Mouse (Mus musculus): ENCODE measurements at regions not wholly inside any gene's neighbourhood (a gene's known extent, or its start where the extent isn't known, plus 50 kb on each side); places are given as distances from the start of the nearest gene placed in this dataset.

GRCm38 (mm10) chr9:118266298-118266697 lies 116.3 kb upstream of the Cmc1 start:
- peak; percentile 89 for DNase-seq (ENCODE audit: low read depth)
- TF ChIP-seq POLR2A (IDR thresholded peaks at IDR 0.05; ENCODE audit: borderline replicate concordance, extremely low read depth, insufficient read depth, insufficient read length, poor library complexity, severe bottlenecking) (no peak), CTCF (IDR thresholded peaks at IDR 0.05; ENCODE audit: borderline replicate concordance, extremely low read depth, insufficient read depth, insufficient read length) (no peak)

- TF ChIP-seq POLR2A (IDR thresholded peaks at IDR 0.05; ENCODE audit: borderline replicate concordance, extremely low read depth, insufficient read depth, insufficient read length, poor library complexity, severe bottlenecking), result no peak
- DNase-seq (ENCODE audit: low read depth), result peak; percentile 39
Observed at GRCm38 (mm10) chr9:118271681-118272080, 121.7 kb upstream of the Cmc1 start.

- no peak for TF ChIP-seq POLR2A (IDR thresholded peaks at IDR 0.05; ENCODE audit: borderline replicate concordance, extremely low read depth, insufficient read depth, insufficient read length, poor library complexity, severe bottlenecking)
- no peak for TF ChIP-seq CTCF (IDR thresholded peaks at IDR 0.05; ENCODE audit: borderline replicate concordance, extremely low read depth, insufficient read depth, insufficient read length)
- no peak for DNase-seq (ENCODE audit: low read depth)
Observed at GRCm38 (mm10) chr9:118272713-118273407, 122.9 kb upstream of the Cmc1 start.

GRCm38 (mm10) chr9:118285481-118285880 lies 135.5 kb upstream of the Cmc1 start:
- TF ChIP-seq CTCF (IDR thresholded peaks at IDR 0.05; ENCODE audit: borderline replicate concordance, extremely low read depth, insufficient read depth, insufficient read length) (no peak), POLR2A (IDR thresholded peaks at IDR 0.05; ENCODE audit: borderline replicate concordance, extremely low read depth, insufficient read depth, insufficient read length, poor library complexity, severe bottlenecking) (no peak)
- DNase-seq (ENCODE audit: low read depth), result no peak

- no peak for DNase-seq (ENCODE audit: low read depth)
- TF ChIP-seq CTCF (IDR thresholded peaks at IDR 0.05; ENCODE audit: borderline replicate concordance, extremely low read depth, insufficient read depth, insufficient read length) (no peak), POLR2A (IDR thresholded peaks at IDR 0.05; ENCODE audit: borderline replicate concordance, extremely low read depth, insufficient read depth, insufficient read length, poor library complexity, severe bottlenecking) (no peak)
Observed at GRCm38 (mm10) chr9:118287606-118288005, 137.6 kb upstream of the Cmc1 start.

GRCm38 (mm10) chr9:118292836-118293235 lies 142.9 kb upstream of the Cmc1 start:
- TF ChIP-seq POLR2A (IDR thresholded peaks at IDR 0.05; ENCODE audit: borderline replicate concordance, extremely low read depth, insufficient read depth, insufficient read length, poor library complexity, severe bottlenecking) (no peak), CTCF (IDR thresholded peaks at IDR 0.05; ENCODE audit: borderline replicate concordance, extremely low read depth, insufficient read depth, insufficient read length) (no peak)
- DNase-seq (ENCODE audit: low read depth), result peak; percentile 62

GRCm38 (mm10) chr9:118294011-118294410 lies 144.0 kb upstream of the Cmc1 start:
- TF ChIP-seq POLR2A (IDR thresholded peaks at IDR 0.05; ENCODE audit: borderline replicate concordance, extremely low read depth, insufficient read depth, insufficient read length, poor library complexity, severe bottlenecking) (no peak), CTCF (IDR thresholded peaks at IDR 0.05; ENCODE audit: borderline replicate concordance, extremely low read depth, insufficient read depth, insufficient read length) (no peak)
- no peak for DNase-seq (ENCODE audit: low read depth)

- DNase-seq (ENCODE audit: low read depth), result no peak
- TF ChIP-seq POLR2A (IDR thresholded peaks at IDR 0.05; ENCODE audit: borderline replicate concordance, extremely low read depth, insufficient read depth, insufficient read length, poor library complexity, severe bottlenecking), result no peak
- no peak for TF ChIP-seq CTCF (IDR thresholded peaks at IDR 0.05; ENCODE audit: borderline replicate concordance, extremely low read depth, insufficient read depth, insufficient read length)
Observed at GRCm38 (mm10) chr9:118302785-118303384, 152.9 kb upstream of the Cmc1 start.

GRCm38 (mm10) chr9:118318357-118319140 lies 159.5 kb upstream of the Eomes start:
- TF ChIP-seq POLR2A (IDR thresholded peaks at IDR 0.05; ENCODE audit: borderline replicate concordance, extremely low read depth, insufficient read depth, insufficient read length, poor library complexity, severe bottlenecking), result no peak
- no peak for TF ChIP-seq CTCF (IDR thresholded peaks at IDR 0.05; ENCODE audit: borderline replicate concordance, extremely low read depth, insufficient read depth, insufficient read length)
- DNase-seq (ENCODE audit: low read depth), result peak; percentile 96

GRCm38 (mm10) chr9:118323796-118324195 lies 154.2 kb upstream of the Eomes start:
- TF ChIP-seq CTCF (IDR thresholded peaks at IDR 0.05; ENCODE audit: borderline replicate concordance, extremely low read depth, insufficient read depth, insufficient read length) (no peak), POLR2A (IDR thresholded peaks at IDR 0.05; ENCODE audit: borderline replicate concordance, extremely low read depth, insufficient read depth, insufficient read length, poor library complexity, severe bottlenecking) (no peak)
- DNase-seq (ENCODE audit: low read depth), result no peak

GRCm38 (mm10) chr9:118326656-118327055 lies 151.4 kb upstream of the Eomes start:
- peak; percentile 71 for DNase-seq (ENCODE audit: low read depth)
- TF ChIP-seq CTCF (IDR thresholded peaks at IDR 0.05; ENCODE audit: borderline replicate concordance, extremely low read depth, insufficient read depth, insufficient read length), result no peak
- TF ChIP-seq POLR2A (IDR thresholded peaks at IDR 0.05; ENCODE audit: borderline replicate concordance, extremely low read depth, insufficient read depth, insufficient read length, poor library complexity, severe bottlenecking), result no peak
